Mouse (Mus musculus) mesoderm, embryonic 11.5 days (tissue): Measurements from ENCODE around the gene Armc10.
"Not testable (repeated sequence)": the region's sequence is repeated elsewhere in the genome, so short reads cannot be mapped to it uniquely, and the experiment has no call there.

ENCODE experiments used
- DNase-seq: peaks from one replicate; pipeline ENCODE4 v3.0.0-alpha.2; 2012; ENCODE audit warnings: low read depth, low spot score

The Armc10 gene

GRCm38 (mm10) chr5:21702873-21703475 is 57.4 kb downstream of the Armc10 start:
- DNase-seq, result no peak

- no peak for DNase-seq
Observed at GRCm38 (mm10) chr5:21703708-21704107, 58.1 kb downstream of the Armc10 start.

- no peak for DNase-seq
Observed at GRCm38 (mm10) chr5:21706546-21706945, 60.9 kb downstream of the Armc10 start.

GRCm38 (mm10) chr5:21708011-21708410 is 62.4 kb downstream of the Armc10 start:
- not testable (repeated sequence) for DNase-seq
